Mouse (Mus musculus) fat pad, adult 2 months (tissue): Measurements from ENCODE around the gene Zdhhc18.
A peak's percentile ranks its signal among the peaks of the same experiment; 100 is the strongest.

Source experiments
- DNase-seq: peaks from one replicate; pipeline ENCODE4 v3.0.0-alpha.2; 2011; ENCODE audit warnings: low read depth, low spot score; ENCODE audit errors: extremely low read depth

Gene Zdhhc18

GRCm38 (mm10) chr4:133649989-133650699 lies at the start of gene Zdhhc18:
Gene Zdhhc18 (minus strand): TSS chr4:133650154.
- no peak for DNase-seq

GRCm38 (mm10) chr4:133695363-133695762 lies 45.4 kb upstream of the Zdhhc18 start:
- no peak for DNase-seq

DNA sequence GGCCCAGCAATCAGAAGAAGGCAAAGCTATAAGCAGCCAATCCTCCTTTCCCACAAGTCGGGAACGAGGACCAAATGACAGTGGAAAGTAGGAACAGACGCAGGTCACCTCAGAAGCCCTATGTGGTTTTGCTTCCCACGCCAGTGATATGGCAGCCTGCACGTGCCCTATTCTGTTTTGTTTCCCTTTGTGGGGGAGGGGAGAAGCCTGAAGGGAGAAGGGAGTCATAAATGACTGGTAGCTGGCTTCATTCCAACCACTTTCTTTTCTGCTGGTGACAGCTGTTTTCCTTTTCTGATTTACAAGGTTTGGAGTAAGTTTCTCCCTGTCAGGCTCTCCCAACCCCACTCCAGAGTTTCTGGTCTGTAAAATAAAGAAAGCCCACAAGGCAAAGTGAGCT lies 40.3 kb upstream of the Zdhhc18 start:
- no peak for DNase-seq

DNA sequence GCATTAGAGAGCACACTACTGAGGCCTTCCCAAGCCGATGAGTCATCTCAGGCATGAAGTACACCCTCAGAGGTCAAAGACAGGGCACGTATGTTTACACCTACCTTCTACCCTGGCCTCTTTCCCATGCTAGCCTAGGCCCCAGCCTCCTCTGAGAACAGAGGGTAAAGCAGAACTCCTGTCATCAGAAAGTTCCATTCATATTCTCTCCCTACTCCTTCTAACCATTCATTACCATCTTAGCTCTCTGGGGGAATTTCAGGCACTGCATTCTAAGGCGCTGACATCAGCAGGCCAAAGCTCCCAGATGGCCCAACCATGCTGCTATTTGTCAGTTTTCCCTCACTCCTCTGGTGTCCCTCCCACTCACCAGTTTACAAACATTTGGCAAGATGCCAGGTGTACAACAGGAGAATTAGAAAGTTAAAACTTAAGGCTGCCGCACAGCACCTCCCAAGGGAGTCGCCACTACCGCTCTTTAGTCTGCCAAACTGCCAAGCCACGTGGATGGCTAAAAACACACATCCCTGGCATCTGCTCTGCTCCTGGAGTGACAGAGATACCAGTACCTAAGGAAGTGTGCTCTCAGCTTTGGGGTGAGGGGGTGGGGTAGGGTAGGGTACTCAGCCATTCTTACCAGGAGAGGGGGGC lies 38.6 kb upstream of the Zdhhc18 start:
- DNase-seq: no peak

- DNase-seq: no peak
Measured at GRCm38 (mm10) chr4:133687126-133687525, 37.2 kb upstream of the Zdhhc18 start.

DNA sequence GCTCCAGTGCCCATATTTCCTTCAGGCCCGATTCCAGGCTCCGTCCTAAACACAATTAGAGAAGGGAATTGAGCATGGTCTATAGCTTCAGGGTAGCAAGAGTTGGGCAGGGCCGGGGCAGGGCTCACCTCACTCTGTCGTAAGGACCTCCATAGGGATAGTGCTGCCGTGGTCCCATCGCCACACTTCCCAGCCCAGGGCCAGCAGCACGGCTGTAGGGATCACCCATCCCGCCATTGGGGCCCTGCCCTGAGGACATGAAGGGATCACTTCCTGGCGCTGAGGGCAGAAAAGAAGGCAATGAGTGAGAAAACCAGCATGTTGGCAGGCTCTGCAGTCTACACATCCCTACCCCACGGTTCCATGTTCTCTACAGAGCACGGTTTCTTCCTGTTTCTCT lies 36.6 kb upstream of the Zdhhc18 start:
- no peak for DNase-seq

GRCm38 (mm10) chr4:133680206-133680786 lies 30.3 kb upstream of the Zdhhc18 start:
- no peak for DNase-seq

DNA sequence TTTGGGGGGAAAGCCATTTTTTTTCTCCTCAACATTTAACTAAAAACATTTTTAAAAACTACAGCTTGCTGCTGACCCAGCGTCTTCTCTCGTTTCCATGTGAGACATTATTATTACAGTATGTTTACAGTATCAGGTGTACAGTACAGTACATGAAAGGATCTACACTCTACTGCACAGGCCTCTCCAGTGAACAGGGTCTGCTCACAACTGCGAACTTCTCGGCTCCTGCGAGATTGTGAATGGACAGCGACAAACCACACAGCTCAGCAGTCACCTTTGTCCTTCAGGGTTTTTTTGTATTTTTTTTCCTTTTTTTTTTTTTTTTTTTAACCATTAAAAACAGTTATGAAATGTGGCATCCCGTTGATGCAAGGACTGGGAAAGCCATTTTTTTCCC lies 29.7 kb upstream of the Zdhhc18 start:
- DNase-seq: no peak

GRCm38 (mm10) chr4:133677266-133677665 lies 27.3 kb upstream of the Zdhhc18 start:
- no peak for DNase-seq

- DNase-seq: peak; percentile 71
Measured at GRCm38 (mm10) chr4:133676189-133676588, 26.2 kb upstream of the Zdhhc18 start.

GRCm38 (mm10) chr4:133675594-133676016 lies 25.7 kb upstream of the Zdhhc18 start:
- no peak for DNase-seq

DNA sequence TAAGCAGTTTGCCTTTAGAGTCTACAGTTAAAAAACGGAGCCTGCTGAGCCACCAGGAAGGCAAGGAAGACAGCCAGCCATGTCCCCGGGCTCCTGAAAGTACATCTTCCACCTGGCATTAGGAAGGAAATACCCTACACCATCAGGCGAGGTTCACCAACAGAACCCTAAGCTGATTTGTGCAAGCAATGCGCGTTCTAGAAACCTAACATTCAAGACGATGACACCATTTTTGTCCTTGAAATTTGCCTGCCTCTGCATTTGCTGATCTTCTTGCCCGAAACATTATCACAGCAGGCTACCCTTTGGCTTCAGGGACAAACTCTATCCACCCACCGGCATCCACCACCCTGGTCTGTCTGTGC lies 24.4 kb upstream of the Zdhhc18 start:
- no peak for DNase-seq

- no peak for DNase-seq
Measured at GRCm38 (mm10) chr4:133673666-133674330, 23.8 kb upstream of the Zdhhc18 start.

- DNase-seq: no peak
Measured at GRCm38 (mm10) chr4:133672845-133673647, 23.1 kb upstream of the Zdhhc18 start.

DNA sequence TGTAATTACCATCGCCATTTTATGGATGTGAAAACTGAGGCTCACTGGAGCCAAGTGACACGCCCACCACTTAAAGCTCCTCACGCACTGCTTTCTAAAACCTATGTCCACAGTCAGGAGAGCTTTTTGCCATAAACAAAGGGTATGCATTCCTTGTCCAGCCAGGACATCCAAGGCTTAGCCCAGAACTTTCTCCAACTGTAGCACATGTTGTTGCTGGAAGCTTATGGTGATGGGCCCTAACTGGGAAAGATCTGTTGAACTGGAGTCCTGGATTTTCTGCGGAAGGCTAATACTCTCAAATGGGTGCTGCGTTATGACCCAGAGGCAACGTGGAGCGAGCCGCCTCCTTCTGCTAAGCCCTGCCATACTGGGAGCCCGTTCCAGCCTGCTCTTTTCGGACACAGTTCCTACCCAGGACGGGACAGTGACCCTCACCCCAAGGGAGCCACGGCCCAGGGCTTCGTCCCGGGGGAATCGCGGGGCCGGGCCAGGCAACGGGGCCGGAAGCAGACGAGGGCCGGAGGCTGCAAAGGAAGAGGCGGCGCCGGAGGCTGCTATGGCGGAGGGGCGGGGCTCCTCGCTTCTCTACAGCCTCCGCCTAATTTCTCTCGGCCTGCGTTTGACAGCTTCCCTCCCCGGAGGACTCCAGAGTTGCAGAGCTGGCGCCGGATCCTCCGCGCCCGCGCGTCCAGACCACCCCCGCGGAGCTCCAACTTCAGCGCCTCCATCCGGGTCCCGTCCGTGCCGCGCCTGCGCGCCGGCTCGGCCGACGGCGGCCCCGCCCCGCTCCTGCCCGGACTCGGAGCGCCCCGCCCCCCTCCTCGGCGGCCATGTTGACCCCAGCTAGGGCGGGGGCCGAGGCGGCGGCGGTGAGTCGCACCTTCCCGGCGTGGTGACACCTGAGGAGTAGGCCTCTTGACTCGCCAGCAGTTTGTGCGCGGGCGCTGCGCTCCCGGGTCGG lies 22.2 kb upstream of the Zdhhc18 start, which contains the start of gene Pigv:
Pigv (minus strand) TSS at position 767 of the 964 bp plus-strand sequence.
- DNase-seq: no peak

- DNase-seq: no peak
Measured at GRCm38 (mm10) chr4:133671184-133671880, 21.4 kb upstream of the Zdhhc18 start.

- no peak for DNase-seq
Measured at GRCm38 (mm10) chr4:133669652-133670210, 19.8 kb upstream of the Zdhhc18 start.

- DNase-seq: no peak
Measured at GRCm38 (mm10) chr4:133668537-133668936, 18.6 kb upstream of the Zdhhc18 start.

- no peak for DNase-seq
Measured at GRCm38 (mm10) chr4:133666199-133666598, 16.2 kb upstream of the Zdhhc18 start.
